Mouse (Mus musculus): ENCODE data around the gene 1110017D15Rik.

GRCm38 (mm10) chr4:41481601-41482017, 35.5 kb downstream of the 1110017D15Rik start:
- TF ChIP-seq EP300 (IDR thresholded peaks at IDR 0.05; ENCODE audit: low read depth) (no peak), CTCF (IDR thresholded peaks at IDR 0.05; ENCODE audit: low read depth) (no peak)
